Mouse (Mus musculus) ES-CJ7 (cell line): ENCODE measurements around the gene Kcnd1.
A peak's percentile ranks its signal among the peaks of the same experiment; 100 is the strongest.
"Not testable (repeated sequence)": the region's sequence is repeated elsewhere in the genome, so short reads cannot be mapped to it uniquely, and the experiment has no call there.

ENCODE experiments used
- DNase-seq: peaks from one replicate; pipeline ENCODE4 v3.0.0; 2011; ENCODE audit warnings: low read depth, low spot score

Kcnd1 gene

GRCm38 (mm10) chrX:7821865-7822779 lies at the start of gene Kcnd1:
Gene Kcnd1 (plus strand): TSS chrX:7822289.
- DNase-seq: peak; percentile 66

- DNase-seq: no peak
Measured at GRCm38 (mm10) chrX:7772766-7773165, 49.3 kb upstream of the Kcnd1 start.

GRCm38 (mm10) chrX:7775501-7776205 lies 46.4 kb upstream of the Kcnd1 start:
- DNase-seq: peak; percentile 51

- peak; percentile 45 for DNase-seq
Measured at GRCm38 (mm10) chrX:7776329-7777082, 45.6 kb upstream of the Kcnd1 start.

- DNase-seq: no peak
Measured at GRCm38 (mm10) chrX:7778450-7779244, 43.4 kb upstream of the Kcnd1 start.

- peak; percentile 26 for DNase-seq
Measured at GRCm38 (mm10) chrX:7779294-7779693, 42.8 kb upstream of the Kcnd1 start.

GRCm38 (mm10) chrX:7782603-7783092 lies 39.4 kb upstream of the Kcnd1 start:
- no peak for DNase-seq

- DNase-seq: peak; percentile 79
Measured at GRCm38 (mm10) chrX:7789542-7790136, 32.5 kb upstream of the Kcnd1 start, which contains the start of gene Gripap1. Gene Gripap1 (plus strand): TSS chrX:7789765.

- DNase-seq: no peak
Measured at GRCm38 (mm10) chrX:7790309-7790708, 31.8 kb upstream of the Kcnd1 start.

- DNase-seq: peak; percentile 59
Measured at GRCm38 (mm10) chrX:7793361-7793760, 28.7 kb upstream of the Kcnd1 start.

GRCm38 (mm10) chrX:7795016-7795415 lies 27.1 kb upstream of the Kcnd1 start:
- peak; percentile 40 for DNase-seq

GRCm38 (mm10) chrX:7797327-7797726 lies 24.8 kb upstream of the Kcnd1 start:
- DNase-seq: no peak

- not testable (repeated sequence) for DNase-seq
Measured at GRCm38 (mm10) chrX:7802157-7802556, 19.9 kb upstream of the Kcnd1 start.

- DNase-seq: peak; percentile 12
Measured at GRCm38 (mm10) chrX:7815016-7815415, 7.1 kb upstream of the Kcnd1 start.

GRCm38 (mm10) chrX:7837146-7837545 lies 15.1 kb downstream of the Kcnd1 start:
- no peak for DNase-seq

- DNase-seq: no peak
Measured at GRCm38 (mm10) chrX:7840842-7841162, 18.7 kb downstream of the Kcnd1 start.

GRCm38 (mm10) chrX:7841163-7842162 lies 19.4 kb downstream of the Kcnd1 start, which contains the start of gene Otud5:
Gene Otud5 (plus strand): TSS chrX:7841364.
- peak; percentile 97 for DNase-seq

GRCm38 (mm10) chrX:7842318-7842717 lies 20.2 kb downstream of the Kcnd1 start:
- peak; percentile 8 for DNase-seq

- no peak for DNase-seq
Measured at GRCm38 (mm10) chrX:7847845-7848244, 25.8 kb downstream of the Kcnd1 start.
